ENCODE assay signal across 10 mouse cellular contexts in genomic region chr15:89474596-89475292, GRCm38 (mm10). TPM values are rescaled to one million over a fixed set of nuclear protein-coding genes. Genes with fewer than 3 reads are reported as not detected.
A peak's percentile ranks its signal among the peaks of the same experiment; 100 is the strongest.
DNase-seq lines count a peak whose midpoint lies in the region; ATAC-seq and TF ChIP-seq lines count a peak whose summit lies in the region.
"Had no signal": no experiment of that assay in that cellular context is flagged by ENCODE, and none has a peak within 500 bp of the region (broad histone marks: within the 10 kb centered on the region; RNA-seq: fewer than 3 reads in every experiment).

No protein-coding gene starts in this region.

- no peak overlapping the region for H3K9ac ChIP-seq in hindbrain, embryonic 11.5 days (ENCODE audit: low read depth, low read length)
- H3K9ac ChIP-seq in ES-E14 (ENCODE audit: insufficient read depth, low read depth, low read length, poor library complexity, severe bottlenecking) = 0 out of 2 replicates have a peak overlapping the region, but pooled peaks have one; percentile 68
- 0 out of 2 replicates have a peak overlapping the region, but pooled peaks have one; percentile 74 for H3K9ac ChIP-seq in limb, embryonic 13.5 days

- peaks cover 4% of the 10 kb centered on the region; the same call in 1 of the 2 replicates for H3K27me3 ChIP-seq in hindbrain, embryonic 10.5 days (ENCODE audit: insufficient read depth, poor library complexity, severe bottlenecking)
- no peaks in the 10 kb centered on the region for H3K27me3 ChIP-seq in hindbrain, embryonic 11.5 days (ENCODE audit: control insufficient read depth, insufficient read depth, low read length)
- H3K27me3 ChIP-seq in limb, embryonic 13.5 days = no peaks in the 10 kb centered on the region
- H3K27me3 ChIP-seq: stomach, embryonic 15.5 days had no signal

- in situ Hi-C loops in ES-E14 (cut with MboI; ENCODE audit: low sequenced_read_pairs in 2 of 2, unreplicated experiment in 2 of 2) = no loop called here

- DNase-seq in hindbrain, embryonic 10.5 days (ENCODE audit: low spot score) = no peak
- no peak for DNase-seq in hindbrain, embryonic 11.5 days (ENCODE audit: low spot score)
- DNase-seq in ES-E14 (ENCODE audit: low read depth, low spot score) = no peak
- no peak for DNase-seq in right cerebral cortex, postnatal 36 days (ENCODE audit: low spot score in 2 of 2)
- DNase-seq in ovary, postnatal 36 days (ENCODE audit: low spot score) = no peak
- DNase-seq: kidney, postnatal 10 days; lung, adult 2 months had no signal

- H3K27ac ChIP-seq in hindbrain, embryonic 10.5 days = 0 out of 2 replicates have a peak overlapping the region, but pooled peaks have one; percentile 87
- H3K27ac ChIP-seq in hindbrain, embryonic 11.5 days (ENCODE audit: low read depth, low read length) = no peak overlapping the region
- no peak overlapping the region for H3K27ac ChIP-seq in ES-E14 (ENCODE audit: insufficient read depth, low read depth, low read length, poor library complexity, severe bottlenecking)
- no peak overlapping the region for H3K27ac ChIP-seq in cortical plate, adult 2 months (ENCODE audit: insufficient read depth, low read length)
- H3K27ac ChIP-seq in limb, embryonic 13.5 days = no peak overlapping the region

- no peak for ATAC-seq in hindbrain, embryonic 11.5 days (ENCODE audit: low FRiP score)
- no peak for ATAC-seq in limb, embryonic 13.5 days (ENCODE audit: low FRiP score, low read depth)

- H3K9me3 ChIP-seq in hindbrain, embryonic 10.5 days = no peaks in the 10 kb centered on the region
- H3K9me3 ChIP-seq in hindbrain, embryonic 11.5 days (ENCODE audit: control insufficient read depth, low read length) = no peaks in the 10 kb centered on the region
- H3K9me3 ChIP-seq in ES-E14 (ENCODE audit: control insufficient read depth, insufficient read depth, low read depth, low read length) = no peaks in the 10 kb centered on the region
- no peaks in the 10 kb centered on the region for H3K9me3 ChIP-seq in limb, embryonic 13.5 days
- H3K9me3 ChIP-seq: stomach, embryonic 15.5 days had no signal

- no peak for TF ChIP-seq POLR2A in cortical plate, adult 2 months (IDR thresholded peaks at IDR 0.05; ENCODE audit: extremely low read depth, insufficient read depth, low read length)

- peak overlapping the region; percentile 64 for H3K4me3 ChIP-seq in hindbrain, embryonic 10.5 days
- H3K4me3 ChIP-seq in hindbrain, embryonic 11.5 days (ENCODE audit: low read depth, low read length) = no peak overlapping the region; the same call in 1 of the 2 replicates
- H3K4me3 ChIP-seq in ES-E14 (ENCODE audit: insufficient read depth in 1 of 2, low read depth in 1 of 2, low read length in 2 of 2, poor library complexity in 1 of 2, severe bottlenecking in 1 of 2) = peak overlapping the region in 1 of 2 experiments; percentile 63; a peak in 1 of 4 replicates
- H3K4me3 ChIP-seq in cortical plate, adult 2 months (ENCODE audit: insufficient read depth, low read length) = peak overlapping the region; percentile 85; the same call in 1 of the 2 replicates
- peak overlapping the region; percentile 66; the same call in 1 of the 2 replicates for H3K4me3 ChIP-seq in limb, embryonic 13.5 days

- 93% methylated on average over 19 of the region's 19 CpGs for WGBS in hindbrain, embryonic 10.5 days
- WGBS in hindbrain, embryonic 11.5 days = 93% methylated on average over 19 of the region's 19 CpGs
- WGBS in limb, embryonic 13.5 days = 91% methylated on average over 19 of the region's 19 CpGs

- peaks cover 34% of the 10 kb centered on the region for H3K4me1 ChIP-seq in hindbrain, embryonic 10.5 days (replicated peaks)
- H3K4me1 ChIP-seq in hindbrain, embryonic 11.5 days (replicated peaks; ENCODE audit: control insufficient read depth, insufficient read depth, low read length) = 0 out of 2 replicates have a peak, but pooled peaks cover 2% of the 10 kb centered on the region
- peaks cover 7 to 33% of the 10 kb centered on the region in 2 experiments; a peak in 3 of 4 replicates for H3K4me1 ChIP-seq in ES-E14 (ENCODE audit: control insufficient read depth in 2 of 2, insufficient read depth in 2 of 2, low read length in 2 of 2, poor library complexity in 1 of 2)
- H3K4me1 ChIP-seq in cortical plate, adult 2 months (ENCODE audit: control insufficient read depth, insufficient read depth, low read length) = peaks cover 2% of the 10 kb centered on the region
- peaks cover 8% of the 10 kb centered on the region for H3K4me1 ChIP-seq in limb, embryonic 13.5 days

- TF ChIP-seq CTCF in cortical plate, adult 2 months (IDR thresholded peaks at IDR 0.05; ENCODE audit: extremely low read depth, insufficient read depth, low read length) = no peak

- no peak overlapping the region for H3K4me2 ChIP-seq in hindbrain, embryonic 11.5 days (replicated peaks; ENCODE audit: low read depth, low read length)
- peak overlapping the region; percentile 90; the same call in 1 of the 2 replicates for H3K4me2 ChIP-seq in limb, embryonic 13.5 days (replicated peaks)

- H3K36me3 ChIP-seq in hindbrain, embryonic 10.5 days = 0 out of 2 replicates have a peak, but pooled peaks cover 5% of the 10 kb centered on the region
- H3K36me3 ChIP-seq in hindbrain, embryonic 11.5 days (ENCODE audit: control insufficient read depth, insufficient read depth, low read length) = no peaks in the 10 kb centered on the region
- H3K36me3 ChIP-seq in ES-E14 (ENCODE audit: control insufficient read depth, insufficient read depth, low read length, poor library complexity, severe bottlenecking) = peaks cover 6% of the 10 kb centered on the region; the same call in 1 of the 2 replicates
- H3K36me3 ChIP-seq in limb, embryonic 13.5 days = no peaks in the 10 kb centered on the region
- H3K36me3 ChIP-seq: stomach, embryonic 15.5 days had no signal

TF ChIP-seq in ES-E14, 5 proteins besides CTCF, POLR2A, EP300 and RAD21:
- no peak for TF ChIP-seq HCFC1 (IDR thresholded peaks at IDR 0.05; ENCODE audit: borderline replicate concordance, insufficient read depth, low read length)
- TF ChIP-seq ZNF384 (IDR thresholded peaks at IDR 0.05; ENCODE audit: low read depth, low read length) = no peak
- no peak for TF ChIP-seq MAFK (IDR thresholded peaks at IDR 0.05; ENCODE audit: insufficient read depth, low read depth, low read length)
- TF ChIP-seq CHD2 (IDR thresholded peaks at IDR 0.05; ENCODE audit: low read depth, low read length) = no peak
- TF ChIP-seq ZC3H11A (IDR thresholded peaks at IDR 0.05; ENCODE audit: borderline replicate concordance, low read depth, low read length) = no peak

RNA-seq across cellular contexts. Expression of gene Arsa, which starts 2.5 kb away (rescaled TPM):
- polyA plus RNA-seq in hindbrain, embryonic 10.5 days (2016; fragmentation: Nextera tagmentation; extraction: Ambion mirVana) = 14.3 and 14.8 TPM in 2 replicates
- polyA plus RNA-seq in hindbrain, embryonic 11.5 days (2014; fragmentation: Nextera tagmentation; extraction: Ambion mirVana) = 10.0 and 10.4 TPM in 2 replicates
- total RNA-seq in ES-E14 (2012; rRNA removed) = 11.7 and 15.2 TPM in 2 replicates
- 39.9 and 40.2 TPM in 2 replicates for polyA plus RNA-seq in cortical plate, adult 2 months (2012; rRNA removed)
- polyA plus RNA-seq in limb, embryonic 13.5 days (2015; fragmentation: Nextera tagmentation; extraction: Ambion mirVana) = 23.0 TPM in 2 replicates

RNA-seq across cellular contexts. Expression of gene Mapk8ip2, which starts 21.0 kb away (rescaled TPM):
- 22.2 and 40.3 TPM in 2 replicates for polyA plus RNA-seq in hindbrain, embryonic 10.5 days (2016; fragmentation: Nextera tagmentation; extraction: Ambion mirVana)
- 22.4 and 24.1 TPM in 2 replicates for polyA plus RNA-seq in hindbrain, embryonic 11.5 days (2014; fragmentation: Nextera tagmentation; extraction: Ambion mirVana)
- total RNA-seq in ES-E14 (2012; rRNA removed) = 4.6 and 7.8 TPM in 2 replicates
- 141 and 146 TPM in 2 replicates for polyA plus RNA-seq in cortical plate, adult 2 months (2012; rRNA removed)
- 2.2 and 2.4 TPM in 2 replicates for polyA plus RNA-seq in limb, embryonic 13.5 days (2015; fragmentation: Nextera tagmentation; extraction: Ambion mirVana)

RNA-seq across cellular contexts. Expression of gene Shank3, which starts 24.7 kb away (rescaled TPM):
- polyA plus RNA-seq in hindbrain, embryonic 10.5 days (2016; fragmentation: Nextera tagmentation; extraction: Ambion mirVana) = 2.8 and 3.5 TPM in 2 replicates
- 2.8 and 3.5 TPM in 2 replicates for polyA plus RNA-seq in hindbrain, embryonic 11.5 days (2014; fragmentation: Nextera tagmentation; extraction: Ambion mirVana)
- 6.4 and 6.7 TPM in 2 replicates for total RNA-seq in ES-E14 (2012; rRNA removed)
- polyA plus RNA-seq in cortical plate, adult 2 months (2012; rRNA removed) = 98.8 and 99.7 TPM in 2 replicates
- 2.6 and 2.7 TPM in 2 replicates for polyA plus RNA-seq in limb, embryonic 13.5 days (2015; fragmentation: Nextera tagmentation; extraction: Ambion mirVana)

RNA-seq across cellular contexts. Expression of gene Chkb, which starts 45.0 kb away (rescaled TPM):
- polyA plus RNA-seq in hindbrain, embryonic 10.5 days (2016; fragmentation: Nextera tagmentation; extraction: Ambion mirVana) = 50.9 and 64.1 TPM in 2 replicates
- polyA plus RNA-seq in hindbrain, embryonic 11.5 days (2014; fragmentation: Nextera tagmentation; extraction: Ambion mirVana) = 54.7 and 63.4 TPM in 2 replicates
- total RNA-seq in ES-E14 (2012; rRNA removed) = 29.0 and 42.6 TPM in 2 replicates
- 60.0 and 66.7 TPM in 2 replicates for polyA plus RNA-seq in cortical plate, adult 2 months (2012; rRNA removed)
- 55.7 and 63.6 TPM in 2 replicates for polyA plus RNA-seq in limb, embryonic 13.5 days (2015; fragmentation: Nextera tagmentation; extraction: Ambion mirVana)

RNA-seq across cellular contexts. Expression of gene Gm44502, which starts 45.2 kb away (rescaled TPM):
- not detected in 2 replicates for polyA plus RNA-seq in hindbrain, embryonic 10.5 days (2016; fragmentation: Nextera tagmentation; extraction: Ambion mirVana)
- polyA plus RNA-seq in hindbrain, embryonic 11.5 days (2014; fragmentation: Nextera tagmentation; extraction: Ambion mirVana) = not detected in 2 replicates
- total RNA-seq in ES-E14 (2012; rRNA removed) = 0.36 TPM in 1 of 2 replicates, not detected in the other
- polyA plus RNA-seq in cortical plate, adult 2 months (2012; rRNA removed) = 0.08 and 0.21 TPM in 2 replicates
- polyA plus RNA-seq in limb, embryonic 13.5 days (2015; fragmentation: Nextera tagmentation; extraction: Ambion mirVana) = not detected in 2 replicates
- polyA plus RNA-seq: lung, adult 2 months; stomach, embryonic 15.5 days had no signal

Comparison
In these comparisons a context has a peak if more than half of its experiments do, and no peak if none do; other contexts are left out.
1. RNA of gene Shank3, which starts 24.7 kb away (polyA plus RNA-seq): 98.8 to 99.7 TPM in cortical plate, adult 2 months; 2.8 to 3.5 TPM in hindbrain, embryonic 11.5 days, 2.8 to 3.5 TPM in hindbrain, embryonic 10.5 days and 2.6 to 2.7 TPM in limb, embryonic 13.5 days; every median in the first group is over 10 times any median in the second.